Mouse (Mus musculus): Measurements from ENCODE around the gene Gm5089. TPM values are rescaled to one million over a fixed set of nuclear protein-coding genes. Genes with fewer than 3 reads are reported as not detected.

Gm5089 gene
- not detected for polyA plus RNA-seq (2014; fragmentation: Illumina TruSeq; extraction: RNeasy Lipid Tissue Mini Kit (QIAGEN cat#74804); ENCODE audit: low read depth, low replicate concordance)

DNA sequence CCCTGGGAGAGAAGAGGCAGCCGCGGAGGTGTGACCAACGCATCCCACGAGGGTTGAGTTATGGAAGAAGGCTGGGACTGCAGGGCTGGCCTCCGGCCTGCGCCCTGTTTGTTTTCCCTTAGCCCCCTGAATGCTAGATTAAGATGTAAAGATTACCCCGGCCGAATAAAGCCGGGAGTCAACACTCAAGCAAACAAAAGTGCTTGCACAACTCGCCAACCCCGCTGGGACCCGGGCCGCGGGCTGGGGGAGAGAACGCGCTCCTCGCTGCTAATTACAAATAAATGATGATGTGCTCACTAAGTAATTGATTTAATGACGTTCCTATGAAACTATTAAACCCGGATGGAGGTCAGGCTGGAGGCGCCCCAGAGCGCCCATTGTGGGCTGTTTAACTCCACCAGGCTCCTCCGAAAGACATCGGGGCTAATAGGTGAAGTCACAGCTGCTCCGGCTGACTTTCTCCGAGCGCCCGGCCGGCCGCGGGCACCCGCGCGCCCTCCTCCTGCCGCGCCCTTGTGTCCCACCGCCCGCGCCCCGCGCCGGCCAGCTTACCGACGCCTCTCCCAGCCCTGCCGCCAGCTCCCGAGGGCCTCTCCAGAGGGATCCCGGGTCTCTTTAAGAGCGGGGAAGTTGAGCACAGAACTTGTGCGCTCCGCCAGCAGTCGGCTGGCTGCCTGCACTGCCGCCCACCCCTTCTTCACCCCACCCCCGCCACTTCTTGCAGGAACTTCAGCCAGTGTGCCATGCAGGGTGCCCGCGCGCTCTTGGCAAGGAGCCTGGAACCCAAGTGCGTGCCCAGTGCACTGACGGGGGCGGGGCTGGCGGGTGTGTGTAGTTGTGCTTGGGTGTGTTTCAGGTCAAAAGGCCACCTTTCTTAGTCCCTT, at the start of gene Gm5089:
Gm5089 (minus strand) TSS at position 620 of the 887 bp plus-strand sequence.

DNA sequence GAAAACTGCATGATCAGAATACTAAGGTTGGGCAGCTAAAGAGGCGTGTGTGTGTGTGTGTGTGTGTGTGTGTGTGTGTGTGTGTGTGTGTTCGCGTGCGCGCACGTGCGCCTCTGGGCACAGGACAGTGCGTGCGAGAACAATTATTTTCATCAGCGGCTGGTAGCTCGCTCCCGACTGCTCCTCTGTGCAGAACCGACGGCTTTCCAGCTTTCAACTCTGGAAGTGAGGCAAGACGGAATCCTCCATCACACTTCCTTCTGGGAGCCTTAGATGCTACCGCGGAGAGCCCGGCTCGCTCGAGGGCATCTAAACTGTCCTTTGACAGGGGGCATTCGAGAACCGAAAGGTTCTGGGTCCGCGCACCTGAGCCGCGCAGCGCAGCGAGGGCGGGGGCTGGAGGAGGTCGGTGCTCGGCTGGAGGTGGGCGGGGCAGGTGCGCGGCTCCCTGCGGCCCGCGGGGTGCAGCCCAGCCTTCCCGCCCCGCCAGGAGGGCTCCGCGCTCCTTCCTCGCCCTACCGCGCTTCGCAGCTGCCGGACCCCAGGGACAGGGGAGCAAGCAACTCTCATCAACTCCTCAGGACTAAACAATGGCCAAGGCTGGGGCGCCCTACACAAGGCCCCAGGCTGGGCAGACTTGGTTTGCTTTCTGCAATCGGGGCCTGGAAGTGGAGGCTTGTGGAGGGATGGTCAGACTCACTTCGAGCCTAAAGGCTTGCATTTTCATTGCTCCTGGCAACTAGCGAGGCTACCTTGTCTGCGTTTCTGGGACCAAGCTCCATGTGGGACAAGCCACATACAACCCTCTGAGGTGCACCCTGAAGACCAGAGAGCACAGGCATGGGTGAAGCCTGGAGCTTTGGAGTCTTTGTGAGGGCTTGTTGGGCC, 39.8 kb upstream of the Gm5089 start, which contains the start of gene Gm10837:
Gm10837 (plus strand) TSS at position 146 of the 888 bp plus-strand sequence.

DNA sequence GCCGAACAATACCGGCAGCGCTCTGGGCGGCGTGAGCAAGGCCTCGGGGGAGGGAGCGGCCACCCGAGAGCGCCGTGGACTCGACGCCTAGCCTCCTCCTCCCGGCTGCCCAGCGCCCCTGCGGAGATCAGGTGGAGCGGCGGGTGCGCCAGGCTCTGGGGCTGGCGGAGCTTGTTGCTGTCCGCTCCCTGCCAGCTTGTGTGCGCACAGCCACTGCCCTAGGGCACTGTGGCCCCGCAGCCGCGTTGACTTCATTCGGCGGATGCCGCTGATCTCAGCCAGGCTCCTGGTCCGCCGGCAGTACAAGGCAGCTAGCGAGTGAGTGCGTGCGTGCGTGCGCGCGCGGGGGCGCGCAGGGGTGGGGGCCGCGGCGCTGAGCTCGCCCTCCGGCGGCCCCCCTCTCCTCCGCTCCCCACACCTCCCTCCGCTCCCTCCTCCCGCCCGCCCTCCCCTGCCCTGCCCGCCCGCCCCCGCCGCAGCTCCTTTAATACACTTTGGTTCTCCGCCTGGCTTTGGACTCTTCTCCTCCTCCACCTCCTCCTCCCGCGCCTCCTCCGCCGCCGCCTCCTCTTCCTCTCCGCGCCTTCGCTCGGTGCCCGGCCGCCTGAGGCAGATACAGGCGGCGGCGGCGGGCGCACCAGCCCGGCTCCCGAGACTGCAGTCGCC, 24.1 kb upstream of the Gm5089 start, which contains the start of gene Zic2:
Zic2 (plus strand) TSS at position 545 of the 666 bp plus-strand sequence.

DNA sequence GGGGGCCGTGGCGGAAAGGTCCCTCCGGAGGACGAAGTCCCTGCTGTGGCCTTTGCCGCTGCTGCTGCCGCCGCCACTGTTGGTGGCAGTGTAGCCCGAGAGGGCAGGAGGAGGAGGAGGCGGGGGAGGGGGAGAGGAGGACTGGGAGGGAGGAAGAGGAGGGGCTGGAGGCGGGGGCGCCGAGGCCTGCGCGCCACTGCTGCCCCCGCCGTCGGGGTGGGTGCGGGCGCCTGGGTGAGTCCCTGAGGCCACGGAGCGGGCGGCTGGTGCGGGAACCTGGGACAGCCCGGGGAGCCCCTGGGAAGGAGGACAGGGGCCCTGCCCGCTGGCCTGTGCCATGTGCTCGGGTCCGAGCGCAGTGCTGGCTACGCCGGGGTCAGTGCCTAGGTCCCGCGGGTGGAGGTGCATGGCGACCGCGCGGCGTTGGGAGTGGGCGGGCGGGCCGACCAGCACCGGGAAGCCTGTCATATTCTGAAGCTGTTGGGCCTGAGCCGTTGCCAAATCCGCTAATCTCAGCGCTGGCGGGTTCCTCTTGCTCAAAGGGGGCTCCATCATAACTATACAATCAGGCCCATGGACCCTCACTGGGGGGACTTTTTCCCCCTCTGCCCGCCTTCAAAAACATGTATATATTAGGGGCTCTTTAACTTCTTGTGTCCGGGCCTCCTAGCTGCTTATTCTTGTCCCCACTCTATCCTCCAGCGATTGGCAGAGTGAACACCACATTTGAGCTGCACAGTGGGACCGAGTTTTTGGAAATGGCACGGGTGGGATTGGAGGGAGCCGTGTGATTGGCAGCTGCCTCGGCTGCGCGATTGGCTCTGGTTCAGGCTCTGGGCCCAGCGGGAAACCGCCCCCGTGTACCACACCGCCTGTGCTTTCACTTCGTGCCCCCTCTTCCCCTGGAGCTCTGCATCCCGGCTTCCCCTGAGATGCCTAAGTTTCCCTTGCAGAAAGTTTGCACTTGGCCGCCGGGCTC, 14.1 kb upstream of the Gm5089 start, which contains the start of gene Zic5:
Zic5 (minus strand) TSS at position 915 of the 979 bp plus-strand sequence.

Other genes with a start within 250 kb of the Gm5089 start
- not detected for gene Zic5, start 14.6 kb upstream of the Gm5089 start, polyA plus RNA-seq (2014; fragmentation: Illumina TruSeq; extraction: RNeasy Lipid Tissue Mini Kit (QIAGEN cat#74804); ENCODE audit: low read depth, low replicate concordance)
- gene Zic2, start 24.3 kb upstream of the Gm5089 start, polyA plus RNA-seq (2014; fragmentation: Illumina TruSeq; extraction: RNeasy Lipid Tissue Mini Kit (QIAGEN cat#74804); ENCODE audit: low read depth, low replicate concordance): not detected
- gene Gm10837, start 39.5 kb upstream of the Gm5089 start, polyA plus RNA-seq (2014; fragmentation: Illumina TruSeq; extraction: RNeasy Lipid Tissue Mini Kit (QIAGEN cat#74804); ENCODE audit: low read depth, low replicate concordance): not detected
- 76.7 TPM for gene Pcca, start 83.2 kb upstream of the Gm5089 start, polyA plus RNA-seq (2014; fragmentation: Illumina TruSeq; extraction: RNeasy Lipid Tissue Mini Kit (QIAGEN cat#74804); ENCODE audit: low read depth, low replicate concordance)

Data from liver, adult 10 weeks (tissue).